Mouse (Mus musculus) hindlimb bud, embryonic 11.5 days (tissue): Measurements from ENCODE around the gene Cmtm7.

Experiments
- DNase-seq: peaks from one replicate; pipeline ENCODE4 v3.0.0-alpha.2; 2012; ENCODE audit warnings: low read depth, low spot score; ENCODE audit errors: extremely low spot score

Cmtm7 gene

DNA sequence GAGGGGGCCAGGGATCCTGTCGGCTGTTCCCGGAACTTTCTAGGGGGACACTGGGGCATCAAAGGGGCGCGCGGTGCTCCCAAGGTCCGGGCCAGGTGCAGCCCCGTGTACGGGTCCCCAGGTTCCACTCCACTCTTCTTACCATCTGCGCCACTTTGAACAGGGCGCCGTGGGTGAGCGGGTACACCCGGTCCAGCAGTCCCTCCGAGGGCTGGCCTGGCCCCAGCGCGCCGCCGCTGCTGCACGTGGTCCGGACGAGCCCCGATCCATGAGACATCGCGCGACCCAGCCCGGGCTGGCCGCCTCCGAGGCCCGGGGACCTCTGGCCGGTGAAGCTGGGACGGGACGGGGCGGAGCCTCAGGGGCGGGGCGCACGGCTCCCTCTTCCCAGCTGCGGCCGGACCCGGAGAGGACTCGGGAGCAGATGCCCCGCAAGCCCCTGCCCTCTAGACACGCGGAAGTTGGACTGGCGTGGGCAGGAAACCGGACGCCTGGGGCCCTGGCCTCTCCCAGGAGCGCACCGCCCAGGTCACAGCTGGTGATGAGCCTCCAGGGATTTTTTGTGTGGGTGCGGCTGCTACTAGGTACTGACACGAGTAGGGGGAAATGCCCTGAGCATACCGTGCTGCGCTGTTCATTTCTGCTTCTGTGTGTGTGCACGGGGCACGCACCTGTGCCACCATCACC is at the start of gene Cmtm7:
TSS of gene Cmtm7 (minus strand) at position 331 of the 687 bp plus-strand sequence.
- DNase-seq = no peak

DNA sequence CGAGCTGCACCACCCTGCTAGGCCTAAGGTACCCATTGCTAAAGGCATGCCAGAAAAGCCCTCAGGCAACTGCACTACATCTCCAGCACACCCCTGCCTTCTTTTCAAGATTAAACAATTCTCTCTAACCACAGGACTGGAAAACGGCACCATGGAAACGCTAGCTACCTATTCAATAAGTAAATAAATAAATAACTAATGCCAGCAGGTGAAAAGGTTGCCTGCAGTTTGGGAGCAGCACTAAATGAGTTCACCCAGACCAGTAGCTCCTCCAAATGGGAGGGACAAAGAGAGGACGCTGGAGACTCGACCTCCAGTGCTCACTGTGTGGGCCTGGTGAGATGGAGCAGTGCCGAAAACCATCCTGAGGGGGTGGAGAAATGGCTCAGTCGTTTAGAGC is 48.7 kb upstream of the Cmtm7 start:
- no peak for DNase-seq

DNA sequence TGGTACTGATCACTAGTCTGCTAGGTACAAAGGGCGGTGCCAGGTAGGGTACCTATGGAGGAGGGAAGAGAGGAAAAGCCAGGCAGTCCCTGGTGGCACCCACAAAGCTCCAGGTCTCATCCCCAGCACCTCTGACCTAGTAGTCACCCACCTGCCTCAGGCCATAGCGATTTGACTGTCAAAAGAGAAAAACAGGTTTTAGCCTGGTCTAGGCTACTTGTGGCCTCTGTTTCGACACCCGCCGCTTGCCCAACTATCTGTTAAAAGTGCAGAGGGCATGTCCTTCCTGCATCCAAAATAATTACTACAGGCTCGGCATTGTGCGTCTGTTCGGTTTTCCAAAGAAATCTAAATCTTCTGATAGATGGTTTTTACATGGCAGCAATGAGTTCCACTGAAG is 48.0 kb upstream of the Cmtm7 start:
- DNase-seq = no peak

DNA sequence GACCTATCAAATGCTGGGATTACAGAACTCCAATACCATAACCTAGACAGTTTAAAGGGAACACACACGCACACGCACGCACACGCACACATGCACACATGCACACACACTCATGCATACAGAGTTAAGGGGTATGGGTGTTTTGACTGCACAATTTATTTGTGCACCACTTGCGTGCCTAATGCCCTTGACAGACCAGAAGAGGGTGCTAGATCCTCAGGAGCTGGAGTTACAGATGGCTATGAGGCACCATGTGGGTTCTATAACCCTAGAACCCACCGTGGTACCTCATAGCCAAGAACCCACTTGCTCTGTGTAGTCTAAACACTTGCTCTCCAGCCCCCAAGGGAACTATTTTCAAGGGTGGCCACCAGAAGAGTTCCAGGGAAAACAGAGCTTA is 46.7 kb upstream of the Cmtm7 start:
- DNase-seq = no peak

DNA sequence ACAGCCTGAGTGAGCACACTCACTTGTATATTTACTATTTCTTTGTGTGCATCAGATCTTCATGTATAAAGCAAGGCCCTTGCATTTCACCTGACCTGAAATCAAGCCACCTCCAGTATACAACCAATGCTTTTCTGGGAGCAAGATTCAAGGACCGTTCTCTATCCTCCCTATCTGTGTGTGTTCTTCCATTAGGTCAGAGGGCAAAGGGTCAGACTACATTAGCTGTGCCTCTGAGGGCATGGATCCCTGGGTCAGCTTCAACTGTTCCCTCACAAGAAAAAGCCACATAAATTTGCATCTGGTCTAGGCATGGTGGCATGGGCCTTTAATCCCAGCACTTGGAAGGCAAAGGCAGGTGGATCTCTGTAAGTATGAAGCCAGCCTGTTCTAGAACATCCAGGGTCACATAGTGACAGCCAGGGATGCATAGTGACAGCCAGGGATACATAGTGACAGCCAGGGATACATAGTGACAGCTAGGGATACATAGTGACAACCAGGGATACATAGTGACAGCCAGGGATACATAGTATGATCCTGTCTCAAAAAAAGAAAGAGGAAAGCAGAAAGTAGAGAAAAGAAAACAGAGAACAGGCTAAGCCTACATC is 45.7 kb upstream of the Cmtm7 start:
- no peak for DNase-seq

DNA sequence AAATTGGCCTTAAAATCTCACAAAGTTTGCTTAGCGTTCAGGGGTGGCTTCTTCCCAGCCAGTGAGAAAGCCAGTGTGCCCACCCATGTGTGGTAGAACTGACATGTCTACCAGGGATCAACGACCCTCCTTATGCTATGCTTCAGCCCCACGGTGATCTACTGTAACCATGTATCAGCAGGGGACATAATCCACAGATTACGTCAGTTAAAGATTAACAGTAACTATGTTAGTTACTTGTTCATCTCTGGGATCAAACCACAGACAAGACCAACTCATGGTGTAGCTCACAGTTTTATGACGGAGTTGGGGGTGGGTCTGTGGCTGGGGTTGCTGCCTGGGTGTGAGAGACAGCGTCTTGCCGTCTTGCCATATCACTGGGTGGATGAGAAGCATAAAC is 42.5 kb upstream of the Cmtm7 start:
- DNase-seq = no peak

DNA sequence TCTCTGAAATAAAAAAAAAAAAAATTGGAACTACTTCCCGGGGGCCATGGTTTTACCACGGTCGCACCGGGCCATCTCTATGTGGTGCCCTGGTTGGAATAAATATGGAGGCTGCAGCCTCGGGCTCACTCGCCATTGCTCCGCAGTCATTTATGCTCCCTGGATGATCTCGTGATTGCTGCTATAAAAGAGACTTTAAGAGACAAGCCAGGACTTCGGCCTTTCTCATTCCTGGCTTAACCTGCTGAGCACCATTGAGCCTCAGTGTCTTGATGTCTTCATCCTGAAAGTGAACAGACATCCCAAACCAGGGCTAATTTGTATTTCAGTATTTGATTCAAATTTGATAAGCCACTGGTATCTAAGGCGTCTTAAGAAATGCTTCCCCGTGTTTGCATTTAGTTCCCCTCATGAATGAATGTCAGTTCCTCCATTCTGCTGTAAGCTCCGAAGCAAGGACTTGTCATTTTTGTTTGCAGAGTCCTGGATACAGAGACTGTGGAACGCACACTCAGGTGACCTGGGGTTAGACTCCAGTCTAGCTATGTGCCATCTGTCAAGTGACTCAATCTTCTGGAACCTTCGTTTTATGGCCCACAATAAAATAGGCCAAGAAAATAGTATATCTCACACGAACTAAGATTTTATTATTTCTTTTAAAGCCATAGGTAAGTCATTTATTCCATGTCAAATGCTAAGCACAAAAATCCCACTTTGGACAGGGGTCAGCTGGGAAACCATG is 40.1 kb upstream of the Cmtm7 start:
- DNase-seq = no peak

DNA sequence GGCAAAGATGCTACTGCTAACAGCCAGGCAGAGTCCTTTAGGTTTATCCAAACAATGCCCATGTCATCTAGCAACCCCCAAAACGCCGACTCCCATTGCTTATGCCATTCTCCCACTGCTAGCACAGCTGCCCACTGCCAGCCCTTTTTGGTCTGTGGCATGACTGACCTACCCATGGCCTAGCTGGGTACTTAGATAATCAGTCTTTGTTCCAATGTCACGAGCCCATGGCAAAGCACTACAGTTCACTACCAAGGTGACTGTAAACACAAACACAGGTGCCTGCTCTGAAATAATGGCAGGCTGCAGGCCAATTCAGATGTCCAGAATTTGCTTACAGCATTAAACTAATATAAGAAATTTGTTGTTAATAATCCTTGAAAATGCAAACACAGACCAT is 37.3 kb upstream of the Cmtm7 start:
- no peak for DNase-seq

DNA sequence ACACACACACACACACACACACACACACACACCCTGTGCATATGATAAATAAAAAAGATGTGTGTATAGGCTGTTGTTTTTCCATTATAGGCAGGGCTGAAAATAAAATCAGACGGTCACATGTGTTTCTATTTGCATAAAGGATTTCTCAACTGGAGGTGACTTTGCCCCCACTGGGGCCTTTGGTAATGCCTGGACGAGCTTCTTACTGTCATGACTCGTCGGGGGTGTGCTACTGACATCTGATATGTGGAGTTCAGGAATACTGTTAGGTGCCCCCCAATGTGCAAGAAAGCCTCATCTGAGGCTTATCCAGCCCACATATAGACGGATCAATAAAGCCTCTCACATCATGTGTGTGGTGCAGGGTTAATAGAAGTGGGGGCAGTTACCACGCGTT is 35.4 kb upstream of the Cmtm7 start:
- DNase-seq = no peak

DNA sequence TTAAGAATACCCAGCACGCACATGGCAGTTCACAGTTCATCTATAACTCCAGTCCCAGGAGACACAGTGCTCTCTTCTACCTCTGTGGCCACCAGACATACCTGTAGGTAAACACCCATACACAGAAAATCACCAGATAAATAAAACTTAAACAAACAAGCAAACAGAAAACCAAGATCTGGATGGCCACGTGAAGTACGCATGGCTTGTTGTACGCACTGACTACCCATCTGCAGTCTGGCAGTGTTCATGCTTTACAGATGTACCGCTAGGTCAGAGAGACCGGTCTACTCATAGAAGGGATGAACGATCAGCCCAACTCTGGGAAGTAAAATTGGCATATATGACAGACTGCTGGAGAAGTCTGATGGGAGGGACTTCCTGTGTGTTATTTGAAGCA is 34.5 kb upstream of the Cmtm7 start:
- DNase-seq = no peak

DNA sequence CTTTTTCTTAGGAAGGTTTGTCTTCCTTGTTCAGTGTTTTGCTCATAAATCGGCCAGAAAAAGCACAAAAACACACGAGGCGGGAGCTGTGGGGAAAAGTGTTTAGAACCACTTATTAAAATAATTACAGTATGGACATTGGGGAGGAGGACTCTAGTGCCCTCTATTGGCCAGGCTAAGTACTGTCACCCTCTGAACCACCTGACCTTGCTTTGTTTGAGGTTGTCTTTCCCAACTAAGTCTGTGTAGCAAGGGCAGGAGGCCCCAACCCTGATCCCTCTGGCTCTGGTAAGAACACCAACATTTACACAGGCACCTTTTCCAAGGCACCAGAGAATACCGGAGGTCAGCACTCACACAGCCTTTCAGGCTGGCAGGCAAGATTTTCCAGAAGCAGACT is 33.7 kb upstream of the Cmtm7 start:
- DNase-seq = peak; percentile 30

DNA sequence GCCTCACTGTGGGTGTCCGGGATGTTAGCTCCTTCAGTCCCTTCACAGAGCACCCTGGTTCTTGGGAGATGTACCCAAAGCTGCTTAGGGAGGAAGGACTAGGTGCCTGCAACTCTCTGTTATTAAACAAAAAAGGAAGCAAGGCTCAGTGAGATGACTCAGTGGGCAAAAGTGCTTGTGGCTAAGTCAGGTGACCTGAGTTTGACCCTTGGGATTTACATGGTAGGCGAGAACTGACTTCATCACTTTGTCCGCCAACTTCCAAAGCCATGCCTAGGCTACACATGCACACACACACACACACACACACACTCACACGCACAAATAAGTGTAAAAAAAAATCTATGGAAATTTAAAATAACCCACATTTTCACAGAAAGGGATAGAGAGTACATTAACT is 30.3 kb upstream of the Cmtm7 start:
- DNase-seq = no peak

DNA sequence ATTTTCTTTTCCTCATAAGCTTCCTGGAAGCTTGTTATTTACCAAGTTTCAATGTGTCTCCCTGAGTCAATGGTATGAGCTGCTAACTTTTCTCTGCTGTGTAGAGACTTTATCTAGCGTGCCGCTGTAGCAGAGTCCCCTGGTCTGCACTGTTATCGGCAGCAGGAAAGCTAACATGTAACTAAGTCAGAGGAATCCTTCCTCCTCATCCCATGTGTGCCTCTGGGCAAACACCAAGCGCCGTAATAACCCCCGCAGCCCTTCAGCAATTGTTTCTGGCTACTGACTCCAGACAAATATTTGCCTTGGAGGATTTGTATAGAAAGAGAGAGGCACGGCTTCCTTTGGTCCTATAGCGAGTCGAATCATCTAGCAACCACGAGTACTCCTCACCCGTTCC is 29.2 kb upstream of the Cmtm7 start:
- no peak for DNase-seq

DNA sequence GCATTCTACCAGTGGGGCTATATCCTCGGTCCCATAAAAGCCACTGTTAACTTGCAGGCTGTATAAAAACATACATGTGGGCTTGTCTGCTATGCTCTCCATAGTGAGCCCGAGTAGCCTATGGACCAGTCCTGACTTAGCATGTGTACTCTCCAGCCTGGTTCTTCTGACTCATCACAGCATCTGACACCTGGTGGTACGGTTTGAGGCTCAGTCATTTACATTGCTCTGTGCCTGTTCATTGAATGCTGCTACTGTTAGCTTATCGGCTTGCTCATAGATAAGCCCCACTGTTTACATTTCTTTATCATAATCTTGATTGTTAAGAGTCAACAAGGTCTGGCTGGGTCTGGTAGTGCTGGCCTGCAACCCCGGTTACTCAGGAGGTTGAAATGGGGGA is 27.0 kb upstream of the Cmtm7 start:
- no peak for DNase-seq

DNA sequence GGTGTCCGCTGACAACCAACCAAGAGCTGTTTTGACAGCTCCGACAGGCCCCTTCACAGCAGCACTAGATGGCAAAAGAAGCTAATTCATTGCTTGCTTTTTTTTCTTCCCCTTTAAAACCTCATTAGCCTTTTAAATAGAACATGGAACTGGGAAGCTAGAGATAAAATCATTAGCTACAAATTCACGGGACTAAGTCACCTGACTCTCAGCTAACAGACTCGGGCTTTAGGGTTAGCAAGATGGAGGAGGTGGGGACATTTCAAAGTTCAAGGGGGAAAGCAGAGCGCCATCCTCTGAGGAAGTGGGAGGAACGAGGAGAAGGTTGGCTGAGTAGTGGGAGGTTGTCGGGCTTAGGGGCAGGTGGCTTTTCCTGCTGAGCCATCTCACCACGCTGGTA is 25.6 kb upstream of the Cmtm7 start:
- DNase-seq = no peak

DNA sequence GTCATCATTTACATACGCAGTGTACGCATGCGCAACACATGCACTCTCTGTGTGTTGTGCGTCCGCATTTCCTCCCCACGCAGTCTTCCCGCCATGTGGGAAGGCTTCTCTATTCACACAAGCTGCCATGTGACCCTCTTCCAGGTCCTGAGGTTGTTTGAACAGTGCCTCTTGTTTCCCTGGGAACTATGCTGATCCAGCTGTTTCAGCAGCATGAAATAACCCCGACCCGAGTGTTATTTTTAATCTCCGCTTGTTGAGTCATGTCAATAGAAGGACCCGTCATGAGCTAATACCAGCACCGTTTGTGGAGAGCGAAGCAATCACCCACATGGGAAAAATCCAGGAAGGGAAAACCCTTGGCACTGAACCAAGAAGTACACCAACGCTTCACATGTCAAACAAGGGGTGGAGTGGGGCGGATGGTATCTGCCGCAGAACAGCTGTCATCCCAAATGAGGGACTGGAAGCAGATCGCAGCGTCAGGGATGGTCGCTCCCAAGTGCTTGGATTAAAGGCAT is 23.6 kb upstream of the Cmtm7 start:
- DNase-seq = no peak

DNA sequence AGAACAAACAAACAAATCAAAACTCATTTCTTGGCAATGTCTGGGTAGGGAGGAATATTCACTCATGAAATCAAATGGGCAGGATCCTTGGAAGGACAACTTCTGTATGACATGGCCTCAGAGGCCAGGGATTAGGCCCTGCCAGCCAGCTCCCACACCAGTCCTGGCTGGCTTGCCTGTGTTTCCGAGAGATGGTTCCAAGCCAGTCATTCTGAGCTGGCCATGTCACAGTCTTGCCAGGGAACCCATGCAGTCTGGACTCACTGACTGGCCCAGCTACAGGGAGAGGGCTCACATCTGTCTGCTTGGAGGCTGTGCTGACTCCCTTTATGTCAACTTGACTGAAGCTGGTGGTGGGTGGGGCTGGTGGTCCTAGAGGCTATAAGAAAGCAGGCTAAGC is 20.5 kb upstream of the Cmtm7 start:
- DNase-seq = no peak

DNA sequence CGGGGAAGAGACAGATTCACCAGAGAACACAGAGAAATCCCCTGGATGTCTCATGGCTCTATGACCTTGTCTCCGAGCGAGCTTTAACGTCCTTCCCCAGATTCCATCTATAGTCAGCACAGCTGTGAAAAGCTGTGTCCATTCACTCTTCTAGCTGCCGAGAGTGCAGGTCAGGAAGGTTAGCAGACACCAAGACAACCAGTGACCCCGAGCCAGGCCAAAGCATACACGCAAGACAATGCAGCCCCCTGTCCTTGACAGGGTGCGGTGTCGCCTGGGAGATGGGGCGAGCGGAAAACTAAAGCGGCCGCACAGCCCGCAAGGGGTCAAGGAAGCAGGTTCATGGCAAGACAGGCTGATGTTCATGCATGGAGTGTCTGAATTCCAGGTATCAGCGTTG is 19.6 kb upstream of the Cmtm7 start:
- DNase-seq = no peak

DNA sequence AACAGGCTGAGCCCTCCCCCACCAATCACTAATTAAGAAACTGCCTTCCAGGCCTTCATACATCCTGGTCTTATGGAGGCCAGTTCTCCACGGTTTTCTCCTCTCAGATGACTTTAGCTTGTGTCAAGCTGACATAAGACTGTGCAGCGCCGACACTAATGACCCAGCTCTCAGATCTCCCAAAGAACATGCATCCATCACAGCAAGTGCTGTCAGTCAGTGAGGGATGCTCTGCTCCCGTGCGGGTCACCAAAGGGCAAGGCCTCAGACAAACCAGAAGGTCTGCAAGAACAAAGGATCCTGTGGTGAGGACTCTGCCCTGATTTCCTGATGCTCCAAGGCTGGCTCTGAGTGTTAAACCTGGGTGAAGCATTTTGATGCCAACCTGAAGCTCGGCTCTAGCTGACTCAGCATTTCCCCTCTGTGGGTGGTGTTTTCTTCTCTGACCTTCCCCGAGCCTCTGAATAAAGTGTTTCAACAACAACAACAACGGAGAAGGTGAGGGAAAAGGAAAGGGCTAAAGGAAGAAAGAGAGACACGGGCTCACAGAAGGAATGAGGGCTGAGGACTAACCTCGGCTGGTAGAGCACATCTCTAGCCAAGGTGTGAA is 17.9 kb upstream of the Cmtm7 start:
- DNase-seq = no peak

DNA sequence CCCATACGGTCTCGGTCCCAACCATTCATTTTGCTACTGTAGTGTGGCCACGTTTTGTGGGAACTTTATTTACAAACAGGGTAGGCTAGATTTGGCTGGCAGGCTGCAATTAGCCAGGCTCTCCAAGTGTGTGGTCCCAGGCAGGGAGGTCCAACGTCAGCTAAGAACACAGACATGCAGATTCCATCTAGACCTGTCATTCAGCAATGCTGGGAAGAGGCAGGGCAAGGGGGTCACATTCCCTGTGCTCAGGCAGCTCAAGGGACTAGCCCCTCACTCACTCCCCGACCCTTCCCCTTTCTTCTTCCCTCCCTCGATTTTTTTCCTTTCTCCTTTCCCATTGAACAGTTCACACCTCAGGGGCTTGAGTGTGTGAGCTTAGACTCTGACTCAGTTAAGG is 17.2 kb upstream of the Cmtm7 start:
- DNase-seq = no peak

DNA sequence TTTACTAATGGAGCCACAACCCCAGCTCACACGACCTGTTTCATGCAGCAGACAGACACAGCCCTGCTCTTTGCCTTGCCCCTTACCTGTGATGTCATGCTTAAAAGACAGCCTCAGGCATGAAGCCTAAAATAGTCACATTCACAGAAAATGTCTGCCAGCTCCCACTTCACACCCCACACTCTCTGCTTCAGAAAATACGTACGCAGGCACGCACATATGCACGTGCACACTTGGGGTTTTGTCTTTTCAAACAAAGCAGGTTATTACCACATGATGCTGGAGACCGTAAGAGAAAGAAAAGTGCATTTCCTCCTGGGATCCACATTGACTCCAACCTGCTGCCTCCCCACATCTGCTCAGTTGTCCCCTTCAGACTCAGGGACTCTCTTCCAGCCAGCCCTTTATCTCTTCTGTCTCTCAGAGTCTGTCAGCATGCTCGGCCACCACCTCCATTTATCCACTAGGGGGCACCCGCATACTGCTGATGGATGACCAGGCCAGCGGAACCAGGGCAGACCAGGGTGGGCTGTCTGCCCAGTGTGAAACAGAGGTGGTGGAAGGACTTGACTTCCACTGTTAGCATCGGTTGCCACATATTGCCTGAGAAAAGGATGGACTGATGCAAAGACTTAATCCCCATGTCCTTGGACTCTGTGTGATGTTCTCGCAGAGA is 15.8 kb upstream of the Cmtm7 start:
- peak; percentile 69 for DNase-seq
